In genomic region chr10:8903086-8903485, GRCm38 (mm10) we compare ENCODE assay signal across 23 mouse cellular contexts.
"Had no signal": no experiment of that assay in that cellular context is flagged by ENCODE, and none has a peak within 500 bp of the region (broad histone marks: within the 10 kb centered on the region; RNA-seq: fewer than 3 reads in every experiment).

No protein-coding gene starts in this region.

- DNase-seq: gastrocnemius, postnatal 14 days; gastrocnemius, postnatal 36 days; heart, adult 11 months; heart, adult 2 months; heart, postnatal 14 days; heart, postnatal 36 days; kidney, adult 11 months; kidney, adult 2 months; kidney, adult 9 months; kidney, postnatal 14 days; kidney, postnatal 36 days; layer of hippocampus, adult 9-11 months; layer of hippocampus, postnatal 36 days; liver; liver, embryonic 13.5 days had no signal

- H3K4me3 ChIP-seq: heart, adult 2 months; heart, embryonic 13.5 days; heart, embryonic 15.5 days; hindbrain, embryonic 13.5 days; hindbrain, embryonic 15.5 days; kidney, embryonic 15.5 days; limb, embryonic 10.5 days; limb, embryonic 12.5 days; liver, embryonic 13.5 days; liver, embryonic 15.5 days had no signal

- H3K27me3 ChIP-seq: heart, embryonic 13.5 days; heart, embryonic 15.5 days; hindbrain, embryonic 13.5 days; hindbrain, embryonic 15.5 days; kidney, embryonic 15.5 days; limb, embryonic 12.5 days; liver, embryonic 13.5 days; liver, embryonic 15.5 days had no signal

- H3K36me3 ChIP-seq: heart, embryonic 13.5 days; heart, embryonic 15.5 days; hindbrain, embryonic 13.5 days; hindbrain, embryonic 15.5 days; kidney, embryonic 15.5 days; limb, embryonic 10.5 days; limb, embryonic 12.5 days; liver, embryonic 13.5 days; liver, embryonic 15.5 days had no signal
